Mouse (Mus musculus) hindbrain, postnatal 0 days (tissue): Measurements from ENCODE around the gene Tmem131l. TPM values are rescaled to one million over a fixed set of nuclear protein-coding genes. Genes with fewer than 3 reads are reported as not detected.
A peak's percentile ranks its signal among the peaks of the same experiment; 100 is the strongest.

Source experiments
- ATAC-seq: fragments of 200-750 bp; cut with Nextera tagmentation; 2 replicates; pipeline ENCODE4 v1.8.0; 2017; ENCODE audit warnings: mild to moderate bottlenecking, moderate TSS enrichment, moderate library complexity
- DNase-seq: peaks from one replicate; pipeline ENCODE4 v3.0.0-alpha.2; 2015; ENCODE audit warnings: low spot score
- H3K27ac ChIP-seq: fragments of 300-500 bp; sonication (generic); 2 replicates; pipeline ENCODE4 v1.5.1; 2014; ENCODE audit warnings: mild to moderate bottlenecking
- H3K27me3 ChIP-seq: fragments of 300-500 bp; sonication (generic); 2 replicates; pipeline ENCODE4 v1.6.1; 2014; ENCODE audit warnings: low read length, mixed read lengths; ENCODE audit not compliant: insufficient read depth
- H3K36me3 ChIP-seq: fragments of 300-500 bp; sonication (generic); 2 replicates; pipeline ENCODE4 v1.6.1; 2014; ENCODE audit warnings: low read length, mixed read lengths; ENCODE audit not compliant: insufficient read depth
- H3K4me1 ChIP-seq: fragments of 300-500 bp; sonication (generic); 2 replicates; pipeline ENCODE4 v1.6.1; 2014; ENCODE audit warnings: antibody characterized with exemption, low read length, mixed read lengths; ENCODE audit not compliant: insufficient read depth
- H3K4me2 ChIP-seq: fragments of 300-500 bp; sonication (generic); 2 replicates; pipeline ENCODE4 v1.6.1; 2014; ENCODE audit warnings: low read depth, mild to moderate bottlenecking, low read length, moderate library complexity, mixed read lengths
- H3K4me3 ChIP-seq: fragments of 300-500 bp; sonication (generic); 2 replicates; pipeline ENCODE4 v1.5.1; 2014; ENCODE audit warnings: low read length
- H3K9ac ChIP-seq: fragments of 300-500 bp; sonication (generic); replicated peaks from 2 replicates; pipeline ENCODE4 v1.6.1; 2014; ENCODE audit warnings: mild to moderate bottlenecking, low read length, moderate library complexity, mixed read lengths
- H3K9me3 ChIP-seq: fragments of 300-500 bp; sonication (generic); 2 replicates; pipeline ENCODE4 v1.6.1; 2016; ENCODE audit warnings: low read length, mixed read lengths
- CTCF ChIP-seq: IDR thresholded peaks from 2 replicates; pipeline ENCODE4 v1.5.1; 2016; ENCODE audit warnings: antibody characterized with exemption, control low read depth, low read depth
- WGBS: fragments of 180-500 bp; shearing (Covaris S2); extraction: QIAGEN DNeasy Blood & Tissue Kit; methylation state at CpG from one replicate; pipeline ENCODE4 v1.1.7; 2014; 5-methylcytosine and 5-hydroxymethylcytosine counted together
- polyA plus RNA-seq: library from polyadenylated mRNA; unstranded; fragments of >200 nt; fragmentation: Nextera tagmentation; extraction: Ambion mirVana; gene quantifications from 2 replicates; pipeline ENCODE4 v1.2.1, GENCODE M21; 2015
- total RNA-seq: library from RNA; depleted of rRNA; stranded (reverse); fragments of >200 nt; gene quantifications from 2 replicates; pipeline ENCODE4 v1.2.3, GENCODE M21; 2014

The Tmem131l gene
- total and polyA plus RNA-seq, 2 experiments from 2014 or later = 18.6 to 33.2 TPM

DNA sequence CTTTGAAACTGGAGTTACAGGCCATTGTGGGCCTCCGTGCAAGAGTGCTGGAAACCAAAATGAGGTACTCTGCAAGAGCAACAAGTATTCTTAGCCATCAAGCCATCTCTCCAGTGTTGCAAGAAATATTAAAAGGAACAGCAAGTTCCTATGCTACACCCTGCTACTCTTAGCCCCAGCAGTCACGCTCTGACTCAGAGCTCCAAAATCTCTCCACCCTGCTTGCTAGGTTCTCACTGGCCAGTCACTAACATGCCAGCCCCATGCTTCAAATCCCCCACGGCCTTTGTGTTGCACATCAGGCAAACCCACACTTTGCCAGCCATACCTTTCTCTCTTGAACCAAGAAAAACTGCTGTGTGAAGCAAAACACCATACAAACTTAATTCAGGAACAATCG is 96.8 kb downstream of the Tmem131l start:
- Histone ChIP-seq H3K4me1 (no peaks in the 10 kb centered on the region), H3K27ac (no peak overlapping the region), H3K4me2 (no peak overlapping the region), H3K9me3 (no peaks in the 10 kb centered on the region), H3K4me3 (no peak overlapping the region), H3K27me3 (no peaks in the 10 kb centered on the region), H3K36me3 (no peaks in the 10 kb centered on the region), H3K9ac (no peak overlapping the region)
- WGBS = 89% methylated on average over 4 of the region's 4 CpGs
- DNase-seq (no peak), ATAC-seq (no peak)
- TF ChIP-seq CTCF = no peak

DNA sequence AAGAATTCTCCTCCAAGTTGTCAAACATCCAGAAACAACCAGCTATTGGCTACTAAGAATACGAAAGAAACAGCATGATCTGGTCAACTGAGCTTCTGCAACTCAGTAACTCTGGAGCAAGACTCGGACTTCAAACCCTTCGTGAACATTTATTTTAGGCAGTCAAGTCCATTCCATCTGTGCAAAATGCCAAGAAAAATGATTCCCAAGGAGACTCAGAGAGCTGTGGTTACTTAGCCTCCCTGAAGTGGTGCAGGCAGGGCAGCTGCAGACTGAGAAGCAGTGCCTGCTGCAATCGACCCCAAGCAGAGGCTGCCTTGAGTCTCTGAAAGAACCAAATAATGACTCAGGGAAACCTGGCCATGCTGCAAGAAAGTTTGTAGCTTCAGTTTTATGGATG is 98.1 kb downstream of the Tmem131l start:
- no peak overlapping the region for H3K9ac ChIP-seq

DNA sequence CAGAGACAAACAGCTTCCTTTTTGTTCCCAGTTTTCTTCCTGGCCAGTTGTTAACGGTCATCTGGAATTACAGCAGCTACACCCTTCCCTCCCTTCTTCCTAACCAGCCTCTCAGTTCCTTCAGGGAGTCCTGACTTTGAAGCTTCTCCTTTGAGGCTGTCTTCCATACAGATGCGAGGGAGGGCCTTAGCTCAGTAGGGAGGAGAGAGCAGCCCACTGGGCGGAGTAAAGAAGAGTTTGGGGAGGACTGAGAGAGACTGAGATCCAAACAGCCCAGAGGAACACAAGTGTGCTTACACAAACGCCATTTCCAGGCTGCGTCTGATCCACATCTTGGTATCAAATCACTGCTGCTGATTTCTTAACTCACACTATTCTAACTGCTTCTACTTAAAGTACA is 101.1 kb downstream of the Tmem131l start:
- H3K4me1 ChIP-seq = no peaks in the 10 kb centered on the region
- no peak overlapping the region for H3K4me3 ChIP-seq
- H3K4me2 ChIP-seq = no peak overlapping the region
- ATAC-seq (no peak), DNase-seq (no peak)
- H3K36me3 ChIP-seq = peaks cover 6% of the 10 kb centered on the region; the same call in 1 of the 2 replicates
- H3K9me3 ChIP-seq = no peaks in the 10 kb centered on the region
- H3K27me3 ChIP-seq = no peaks in the 10 kb centered on the region
- no peak overlapping the region for H3K9ac ChIP-seq
- no peak overlapping the region for H3K27ac ChIP-seq
- WGBS = 43% methylated on average over 5 of the region's 5 CpGs
- no peak for TF ChIP-seq CTCF

More for the DNA sequence above, 98.1 kb downstream of the Tmem131l start:
- no peak for DNase-seq
- ATAC-seq = no peak
- Histone ChIP-seq H3K9me3 (no peaks in the 10 kb centered on the region), H3K27ac (no peak overlapping the region), H3K36me3 (no peaks in the 10 kb centered on the region), H3K4me2 (no peak overlapping the region), H3K27me3 (no peaks in the 10 kb centered on the region), H3K4me3 (no peak overlapping the region), H3K4me1 (no peaks in the 10 kb centered on the region)
- no peak for TF ChIP-seq CTCF
- WGBS = 83% methylated on average over 4 of the region's 4 CpGs

DNA sequence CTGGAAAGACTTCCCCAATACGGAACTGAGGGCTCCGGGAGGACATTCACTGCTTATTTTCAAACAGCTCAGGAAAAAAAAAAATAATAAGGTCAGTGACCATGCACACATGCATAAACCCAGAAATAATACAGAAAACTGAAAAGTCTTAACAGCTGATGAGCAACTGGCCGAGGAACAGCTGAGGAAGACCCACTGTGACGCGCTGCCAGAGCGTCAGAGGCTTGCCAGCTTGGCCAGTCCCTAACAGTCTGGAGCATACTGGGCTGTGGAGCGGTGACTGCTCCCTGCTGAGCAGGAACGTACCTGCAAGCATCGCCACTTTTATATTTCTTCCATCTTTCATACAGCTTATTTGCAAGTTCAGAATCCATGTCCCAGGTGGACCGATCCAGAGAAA is 105.5 kb downstream of the Tmem131l start:
- WGBS = 75% methylated on average over 10 of the region's 10 CpGs
- H3K9ac ChIP-seq = no peak overlapping the region
- no peak overlapping the region for H3K27ac ChIP-seq
- H3K4me1 ChIP-seq = no peaks in the 10 kb centered on the region
- no peak overlapping the region for H3K4me2 ChIP-seq
- DNase-seq (no peak), ATAC-seq (no peak)
- no peaks in the 10 kb centered on the region for H3K27me3 ChIP-seq
- H3K4me3 ChIP-seq = no peak overlapping the region
- H3K36me3 ChIP-seq = peaks cover 20% of the 10 kb centered on the region; the same call in 1 of the 2 replicates
- H3K9me3 ChIP-seq = no peaks in the 10 kb centered on the region
- TF ChIP-seq CTCF = no peak

DNA sequence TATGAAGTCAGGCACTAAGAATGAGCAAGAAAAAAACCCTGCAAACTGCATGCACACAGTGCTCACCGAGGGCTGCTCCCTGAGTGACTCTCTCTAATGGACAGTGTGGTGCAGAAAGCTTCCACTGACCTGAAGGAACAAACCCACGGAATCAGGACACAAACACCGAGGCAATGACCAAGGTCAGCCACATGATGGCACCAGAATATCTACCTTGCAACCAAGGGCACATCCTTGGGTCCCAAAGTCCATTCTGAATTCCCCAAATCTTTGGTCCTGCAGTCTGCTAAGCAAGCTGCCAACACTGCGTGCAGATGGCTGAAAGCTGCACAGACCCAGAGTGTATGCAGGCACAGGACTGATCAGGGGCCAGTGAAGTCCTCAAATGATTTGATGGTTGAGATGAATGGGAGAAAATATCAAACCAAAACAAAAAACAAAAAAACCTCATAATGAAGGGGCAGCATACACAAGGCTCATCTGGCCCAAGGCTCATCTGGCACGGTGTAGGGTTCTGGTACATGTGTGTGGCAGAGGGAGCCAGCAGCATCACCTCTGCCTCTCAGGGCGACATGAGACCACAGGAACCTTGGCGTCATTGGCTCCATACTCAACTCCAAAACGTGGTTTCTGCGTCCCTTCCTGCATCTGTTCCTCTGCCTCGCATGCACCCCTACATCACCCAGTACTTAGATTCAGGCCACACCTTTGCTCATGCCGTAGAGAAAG is 124.0 kb downstream of the Tmem131l start:
- H3K27ac ChIP-seq = no peak overlapping the region
- no peaks in the 10 kb centered on the region for H3K9me3 ChIP-seq
- no peaks in the 10 kb centered on the region for H3K4me1 ChIP-seq
- H3K9ac ChIP-seq = no peak overlapping the region
- peak; percentile 60 for ATAC-seq
- peak; percentile 80 for DNase-seq
- peaks cover 11% of the 10 kb centered on the region; the same call in 1 of the 2 replicates for H3K36me3 ChIP-seq
- 69% methylated on average over 11 of the region's 11 CpGs for WGBS
- H3K27me3 ChIP-seq = no peaks in the 10 kb centered on the region
- H3K4me3 ChIP-seq = no peak overlapping the region
- H3K4me2 ChIP-seq = no peak overlapping the region
- TF ChIP-seq CTCF = peak; percentile 86

DNA sequence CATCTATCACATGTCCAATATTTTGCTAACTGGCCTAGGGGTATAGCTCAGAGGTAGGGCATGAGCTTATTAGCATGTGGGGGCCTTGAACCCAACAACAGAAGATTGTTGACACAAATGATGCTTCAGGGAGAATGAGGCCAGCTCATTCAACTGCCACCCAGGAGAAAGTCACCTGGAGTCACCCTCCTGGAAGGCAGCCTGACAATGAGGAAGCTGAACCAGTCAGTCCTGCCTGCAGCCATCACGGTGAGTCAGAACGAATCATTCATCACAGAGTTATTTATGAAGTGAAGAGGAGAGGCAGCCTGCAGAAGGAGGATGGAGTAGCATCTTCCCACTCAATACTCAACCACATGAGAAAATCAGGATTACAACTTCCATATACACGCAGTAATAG is 124.9 kb downstream of the Tmem131l start:
- ATAC-seq = no peak
- H3K9ac ChIP-seq = no peak overlapping the region
- no peak overlapping the region for H3K4me3 ChIP-seq
- H3K27ac ChIP-seq = no peak overlapping the region
- H3K36me3 ChIP-seq = peaks cover 10% of the 10 kb centered on the region; the same call in 1 of the 2 replicates
- no peak for TF ChIP-seq CTCF
- H3K4me2 ChIP-seq = no peak overlapping the region
- H3K9me3 ChIP-seq = no peaks in the 10 kb centered on the region
- H3K4me1 ChIP-seq = no peaks in the 10 kb centered on the region
- 79% methylated on average over 3 of the region's 3 CpGs for WGBS
- DNase-seq = no peak
- H3K27me3 ChIP-seq = no peaks in the 10 kb centered on the region

DNA sequence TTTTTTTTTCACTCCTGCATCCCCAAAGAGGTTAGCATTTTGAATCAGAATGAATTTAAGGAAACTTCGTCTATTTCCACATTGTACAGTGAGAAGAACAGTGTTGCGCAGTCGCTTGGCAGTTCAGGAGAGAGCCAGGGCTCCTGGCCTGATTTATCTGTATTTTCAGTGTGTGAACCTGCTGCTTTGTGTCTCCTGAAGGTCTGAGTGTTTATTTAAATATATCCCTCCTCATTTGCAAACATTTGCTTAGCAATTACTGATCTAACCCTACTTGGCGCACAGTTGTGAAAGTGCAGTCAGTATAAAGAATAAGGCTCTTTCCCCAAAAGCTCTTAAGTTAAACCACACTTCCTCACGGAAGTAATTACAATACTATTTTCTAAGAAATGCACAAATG is 129.3 kb downstream of the Tmem131l start:
- H3K4me2 ChIP-seq = no peak overlapping the region
- no peak overlapping the region for H3K9ac ChIP-seq
- no peak for TF ChIP-seq CTCF
- 93% methylated on average over 5 of the region's 5 CpGs for WGBS
- H3K36me3 ChIP-seq = peaks cover 16% of the 10 kb centered on the region; the same call in 1 of the 2 replicates
- no peaks in the 10 kb centered on the region for H3K4me1 ChIP-seq
- no peaks in the 10 kb centered on the region for H3K27me3 ChIP-seq
- no peak overlapping the region for H3K4me3 ChIP-seq
- H3K27ac ChIP-seq = no peak overlapping the region
- H3K9me3 ChIP-seq = no peaks in the 10 kb centered on the region
- ATAC-seq = no peak
- no peak for DNase-seq
